Mouse (Mus musculus): ENCODE results near the gene Adra1b. TPM values are rescaled to one million over a fixed set of nuclear protein-coding genes. Genes with fewer than 3 reads are reported as not detected.
A peak's percentile ranks its signal among the peaks of the same experiment; 100 is the strongest.

Gene Adra1b
- polyA plus RNA-seq, 1 experiment = 5.6 TPM

- no peak overlapping the region for H3K4me3 ChIP-seq (ENCODE audit: insufficient read depth, low read depth, low read length)
- H3K36me3 ChIP-seq (ENCODE audit: control insufficient read depth, insufficient read depth, low read length) = peaks cover 1% of the 10 kb centered on the region; the same call in 1 of the 2 replicates
- TF ChIP-seq CTCF (conservative IDR thresholded peaks at IDR 0.05; ENCODE audit: insufficient read depth, insufficient read length, low read depth, low read length) = no peak
- TF ChIP-seq POLR2A (IDR thresholded peaks at IDR 0.05; ENCODE audit: low read depth, low read length) = no peak
- no peaks in the 10 kb centered on the region for H3K27me3 ChIP-seq (replicated peaks; ENCODE audit: control insufficient read depth, insufficient read depth, low read length)
- H3K4me1 ChIP-seq (ENCODE audit: control insufficient read depth, insufficient read depth, low read length) = no peaks in the 10 kb centered on the region
- no peak overlapping the region for H3K27ac ChIP-seq (ENCODE audit: insufficient read depth, low read depth, low read length)
- DNase-seq = no peak
- WGBS = 41% methylated on average over 7 of the region's 7 CpGs
These were observed 172.2 kb downstream of the Adra1b start for GRCm38 (mm10) chr11:43728737-43729301.

GRCm38 (mm10) chr11:43727796-43728195, 173.2 kb downstream of the Adra1b start:
- no peaks in the 10 kb centered on the region for H3K4me1 ChIP-seq (ENCODE audit: control insufficient read depth, insufficient read depth, low read length)
- no peaks in the 10 kb centered on the region for H3K27me3 ChIP-seq (replicated peaks; ENCODE audit: control insufficient read depth, insufficient read depth, low read length)
- peaks cover 1% of the 10 kb centered on the region; the same call in 1 of the 2 replicates for H3K36me3 ChIP-seq (ENCODE audit: control insufficient read depth, insufficient read depth, low read length)
- H3K27ac ChIP-seq (ENCODE audit: insufficient read depth, low read depth, low read length) = no peak overlapping the region
- 63% methylated on average over 7 of the region's 7 CpGs for WGBS
- H3K4me3 ChIP-seq (ENCODE audit: insufficient read depth, low read depth, low read length) = no peak overlapping the region
- no peak for TF ChIP-seq CTCF (conservative IDR thresholded peaks at IDR 0.05; ENCODE audit: insufficient read depth, insufficient read length, low read depth, low read length)
- TF ChIP-seq POLR2A (IDR thresholded peaks at IDR 0.05; ENCODE audit: low read depth, low read length) = no peak
- DNase-seq = peak; percentile 8

Other genes starting within 250 kb of the Adra1b start
- 10.8 and 12.1 TPM in 2 replicates for gene Pwwp2a, start 219.2 kb downstream of the Adra1b start, polyA plus RNA-seq (2012; rRNA removed)
- gene Ttc1, start 153.2 kb downstream of the Adra1b start, polyA plus RNA-seq (2012; rRNA removed) = 15.3 and 15.4 TPM in 2 replicates